Mouse (Mus musculus) MEL (cell line): ENCODE measurements around the gene Fgb.

Experiments used
- CHD2 ChIP-seq: IDR thresholded peaks from 2 replicates; pipeline ENCODE4 v1.6.1; 2011; ENCODE audit warnings: low read length, improper control_type of control experiment
- CTCF ChIP-seq, 3 experiments: IDR thresholded peaks in 2 of 3; conservative IDR thresholded peaks in 1 of 3; 2 replicates each; pipeline ENCODE4 v1.5.1; 2011 to 2012; ENCODE audit warnings: low read length in 3 of 3, low read depth in 2 of 3, mild to moderate bottlenecking in 2 of 3, improper control_type of control experiment in 1 of 3, inconsistent platforms in 1 of 3, mixed read lengths in 1 of 3, moderate library complexity in 1 of 3; ENCODE audit not compliant: control insufficient read depth in 1 of 3, insufficient read depth in 1 of 3, poor library complexity in 1 of 3, severe bottlenecking in 1 of 3
- E2F4 ChIP-seq: IDR thresholded peaks from 2 replicates; pipeline ENCODE4 v1.6.1; 2011; ENCODE audit warnings: low read depth, low read length, improper control_type of control experiment, borderline replicate concordance
- EP300 ChIP-seq, 2 experiments: IDR thresholded peaks; 2 replicates each; pipeline ENCODE4 v1.6.1; 2011; ENCODE audit warnings: improper control_type of control experiment in 2 of 2, low read length in 2 of 2, low read depth in 1 of 2, mild to moderate bottlenecking in 1 of 2
- GATA1 ChIP-seq: IDR thresholded peaks from 2 replicates; pipeline ENCODE4 v1.6.1; 2011; ENCODE audit warnings: low read depth, low read length, improper control_type of control experiment
- HCFC1 ChIP-seq: IDR thresholded peaks from 2 replicates; pipeline ENCODE4 v1.6.1; 2012; ENCODE audit warnings: low read depth, mild to moderate bottlenecking, inconsistent platforms, low read length, improper control_type of control experiment, moderate library complexity
- JUND ChIP-seq: IDR thresholded peaks from 2 replicates; pipeline ENCODE4 v1.6.1; 2011; ENCODE audit warnings: low read depth, mild to moderate bottlenecking, improper control_type of control experiment, low read length
- MAFK ChIP-seq: IDR thresholded peaks from 2 replicates; pipeline ENCODE4 v1.6.1; 2011; ENCODE audit warnings: low read depth, mild to moderate bottlenecking, low read length, improper control_type of control experiment, borderline replicate concordance
- MAX ChIP-seq: IDR thresholded peaks from 2 replicates; pipeline ENCODE4 v1.6.1; 2011; ENCODE audit warnings: low read length, improper control_type of control experiment
- POLR2A ChIP-seq, 2 experiments: IDR thresholded peaks; 2 replicates each; pipeline ENCODE4 v1.6.1; 2011 to 2012; ENCODE audit warnings: low read length in 2 of 2, mild to moderate bottlenecking in 2 of 2, control low read depth in 1 of 2, improper control_type of control experiment in 1 of 2, low read depth in 1 of 2, moderate library complexity in 1 of 2; ENCODE audit not compliant: control insufficient read depth in 1 of 2, insufficient read depth in 1 of 2, poor library complexity in 1 of 2
- POLR2AphosphoS2 ChIP-seq: IDR thresholded peaks from 2 replicates; pipeline ENCODE4 v1.6.1; 2011; ENCODE audit warnings: low read length, improper control_type of control experiment
- POLR2AphosphoS5 ChIP-seq: IDR thresholded peaks from 2 replicates; pipeline ENCODE4 v1.6.1; 2012; ENCODE audit warnings: low read depth, borderline replicate concordance, mild to moderate bottlenecking, inconsistent platforms, low read length, moderate library complexity, mixed read lengths
- RCOR1 ChIP-seq: IDR thresholded peaks from 2 replicates; pipeline ENCODE4 v1.6.1; 2012; ENCODE audit warnings: low read depth, mild to moderate bottlenecking, inconsistent platforms, low read length, improper control_type of control experiment
- USF1 ChIP-seq: IDR thresholded peaks from 2 replicates; pipeline ENCODE4 v1.6.1; 2014; ENCODE audit warnings: low read depth, mild to moderate bottlenecking, inconsistent platforms, low read length, improper control_type of control experiment, moderate library complexity

- TF ChIP-seq EP300 (IDR thresholded peaks at IDR 0.05; ENCODE audit: low read depth in 1 of 2, low read length in 2 of 2) (no peak), E2F4 (no peak), GATA1 (no peak), MAX (no peak), POLR2A (IDR thresholded peaks at IDR 0.05; ENCODE audit: control insufficient read depth in 1 of 2, insufficient read depth in 1 of 2, low read depth in 1 of 2, low read length in 2 of 2, poor library complexity in 1 of 2) (no peak), USF1 (no peak), JUND (no peak), HCFC1 (no peak), MAFK (no peak), CTCF (IDR thresholded peaks at IDR 0.05 in 2 of 3, conservative IDR thresholded peaks at IDR 0.05 in 1 of 3; ENCODE audit: control insufficient read depth in 1 of 3, insufficient read depth in 1 of 3, low read depth in 2 of 3, low read length in 3 of 3, poor library complexity in 1 of 3, severe bottlenecking in 1 of 3) (no peak), CHD2 (no peak), RCOR1 (no peak), POLR2AphosphoS2 (no peak), POLR2AphosphoS5 (no peak)
Measured at GRCm38 (mm10) chr3:83011565-83011964, 38.1 kb downstream of the Fgb start.
